Mouse (Mus musculus): ENCODE measurements around the gene Cnot4. TPM values are rescaled to one million over a fixed set of nuclear protein-coding genes. Genes with fewer than 3 reads are reported as not detected.

Cnot4 gene
- total RNA-seq, 2 experiments from 2014 or later: 24.7 to 59.5 TPM

DNA sequence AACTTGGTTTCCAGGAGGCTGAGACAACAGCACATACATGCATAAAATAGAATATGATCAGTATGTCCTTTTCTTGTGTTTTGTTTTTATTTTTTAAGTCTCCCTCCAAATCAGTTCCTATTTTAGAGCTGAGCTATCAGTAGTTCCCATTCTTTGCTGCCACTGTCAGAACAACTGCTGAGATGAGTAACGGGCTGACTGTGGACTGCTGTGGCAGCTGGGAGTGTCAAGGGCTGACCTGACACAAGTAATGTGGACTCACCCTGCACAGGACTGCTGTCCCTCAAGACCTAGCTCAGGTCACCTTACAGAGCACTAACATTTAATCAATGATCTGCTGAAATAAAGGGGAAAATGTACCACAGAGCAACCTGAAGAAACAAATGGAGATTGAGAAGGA, 90.4 kb downstream of the Cnot4 start:
- no peak for ATAC-seq (replicated peaks; ENCODE audit: poor library complexity)

DNA sequence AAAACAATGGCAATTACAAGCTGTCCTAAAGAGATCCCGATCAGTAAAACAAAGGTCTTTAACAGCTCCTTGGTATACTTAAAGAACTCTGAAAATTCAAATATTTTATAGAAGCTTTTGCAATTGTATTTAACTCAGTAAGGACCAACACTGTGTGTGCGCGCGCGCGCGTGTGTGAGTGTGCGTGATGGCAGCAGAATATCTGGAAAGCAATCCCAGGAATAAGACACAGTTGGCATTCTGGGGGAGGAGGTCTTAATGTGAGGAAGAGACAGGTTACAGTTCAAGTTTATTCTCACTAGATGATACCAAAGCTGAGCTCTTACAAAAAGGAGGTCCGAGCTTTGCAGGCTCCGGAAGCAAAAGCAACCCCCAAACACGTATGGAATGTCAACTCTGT, 100.2 kb downstream of the Cnot4 start:
- ATAC-seq (replicated peaks; ENCODE audit: poor library complexity): no peak

DNA sequence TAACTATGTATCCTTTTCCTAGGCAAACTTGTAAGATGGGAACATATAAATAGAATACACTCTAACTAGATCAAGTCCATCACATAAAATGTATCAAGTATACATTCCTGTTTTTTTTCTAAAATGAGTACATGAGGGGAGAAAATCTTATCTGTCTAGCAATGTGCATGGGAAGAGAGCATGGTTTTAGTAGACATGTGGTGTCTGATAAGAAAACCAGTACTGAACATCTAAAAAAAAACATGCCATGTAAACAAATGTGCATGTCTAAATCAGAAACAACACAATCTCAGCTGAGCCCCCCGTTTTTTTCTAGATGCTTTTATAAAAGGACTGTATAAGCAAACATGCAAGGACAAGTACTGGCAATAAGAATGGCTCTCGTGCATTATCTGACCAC, 100.8 kb downstream of the Cnot4 start:
- ATAC-seq (replicated peaks; ENCODE audit: poor library complexity): peak; percentile 57

DNA sequence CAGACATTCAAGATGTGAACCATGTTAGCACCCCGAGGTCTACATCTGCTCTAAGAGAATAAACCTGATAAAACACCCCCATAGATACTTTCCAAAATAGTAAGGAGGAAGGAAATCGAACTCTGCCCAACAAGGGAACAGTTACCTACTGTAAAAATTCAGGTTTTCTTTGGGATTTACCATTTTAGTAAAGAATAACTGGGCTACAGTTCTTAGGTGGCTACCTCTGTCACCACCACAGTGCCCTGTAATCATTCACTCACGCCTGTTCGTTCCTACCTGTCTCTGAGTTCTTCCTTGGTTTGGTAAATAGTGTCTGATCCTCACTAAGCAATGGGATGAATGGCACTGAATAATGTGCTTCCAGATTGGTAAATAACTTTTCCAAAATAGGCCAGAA, 102.7 kb downstream of the Cnot4 start:
- ATAC-seq (replicated peaks; ENCODE audit: poor library complexity): no peak

DNA sequence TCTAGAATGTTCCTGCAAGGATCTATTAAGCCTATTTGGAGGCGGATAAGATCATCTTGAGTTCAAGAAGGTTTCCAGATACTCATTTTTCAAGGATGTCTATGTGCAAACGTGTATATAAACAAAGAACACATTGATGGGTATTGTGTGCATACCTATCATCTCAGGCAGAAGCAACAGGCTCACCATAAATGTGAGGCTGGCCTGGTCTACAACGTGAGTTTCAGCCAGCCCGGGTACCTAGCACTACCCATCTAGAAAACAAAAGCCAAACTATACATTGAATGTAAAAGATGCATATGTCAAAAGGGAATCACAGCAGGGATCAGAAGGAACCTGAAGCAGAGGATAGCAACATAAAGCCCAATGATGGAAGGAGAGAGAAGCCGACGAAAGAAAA, 103.3 kb downstream of the Cnot4 start:
- ATAC-seq (replicated peaks; ENCODE audit: poor library complexity): no peak

DNA sequence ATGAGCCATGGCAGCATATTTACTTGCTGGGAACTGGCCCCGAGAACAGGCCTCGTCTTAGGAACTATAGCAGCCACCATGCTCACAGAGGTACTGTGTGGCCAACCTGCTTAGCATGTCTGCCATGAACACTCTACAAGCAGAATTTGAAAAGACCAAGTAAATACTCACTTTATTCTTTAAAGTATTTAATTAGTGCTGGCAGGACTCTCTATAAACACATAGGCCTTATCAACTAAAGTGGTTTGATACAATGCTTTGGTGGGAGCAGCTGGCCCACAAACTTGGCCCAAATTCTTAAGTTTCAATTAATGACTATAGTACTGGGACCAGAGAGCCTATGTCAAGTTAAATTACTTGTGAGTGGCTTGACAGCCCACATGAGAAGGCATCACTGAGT, 105.5 kb downstream of the Cnot4 start:
- no peak for ATAC-seq (replicated peaks; ENCODE audit: poor library complexity)

DNA sequence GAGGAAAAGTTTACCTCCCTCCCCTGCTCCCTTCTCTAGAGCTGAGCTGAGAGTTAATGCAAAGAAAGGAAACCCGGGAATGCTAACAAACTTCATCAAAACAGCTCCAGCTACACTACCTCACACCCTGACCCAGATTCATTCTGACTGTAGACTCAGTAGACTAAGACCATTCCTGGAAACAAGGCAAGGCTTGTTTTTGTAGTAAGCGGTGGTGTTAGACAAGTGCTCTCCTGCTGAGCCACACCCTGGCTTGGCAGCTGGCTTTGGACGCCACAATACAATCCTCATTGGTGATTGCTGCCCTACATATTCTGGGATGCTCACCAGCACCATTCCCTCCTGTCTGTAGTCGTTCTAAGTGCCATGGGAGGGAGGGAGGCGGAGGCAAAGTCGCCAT, 106.3 kb downstream of the Cnot4 start:
- no peak for ATAC-seq (replicated peaks; ENCODE audit: poor library complexity)

DNA sequence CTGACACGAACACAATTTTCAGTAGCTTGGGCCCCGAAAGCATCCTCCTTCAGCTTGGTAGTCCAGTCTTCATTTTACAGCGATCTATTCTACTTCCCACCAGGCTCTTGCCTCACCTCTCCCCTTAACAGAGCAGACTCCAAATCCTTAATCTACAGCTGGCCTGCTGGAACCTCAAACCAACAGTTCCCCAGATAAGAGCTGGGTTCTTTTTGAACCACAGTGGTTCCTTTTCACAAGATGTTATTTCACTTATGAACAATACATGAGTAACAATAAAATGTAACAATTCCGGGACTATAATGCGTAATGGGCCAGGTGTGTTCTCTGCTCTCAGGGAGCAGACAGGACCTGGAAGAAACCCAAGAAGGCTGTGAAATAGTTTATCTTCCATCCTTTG, 116.9 kb downstream of the Cnot4 start:
- ATAC-seq (replicated peaks; ENCODE audit: poor library complexity): no peak

DNA sequence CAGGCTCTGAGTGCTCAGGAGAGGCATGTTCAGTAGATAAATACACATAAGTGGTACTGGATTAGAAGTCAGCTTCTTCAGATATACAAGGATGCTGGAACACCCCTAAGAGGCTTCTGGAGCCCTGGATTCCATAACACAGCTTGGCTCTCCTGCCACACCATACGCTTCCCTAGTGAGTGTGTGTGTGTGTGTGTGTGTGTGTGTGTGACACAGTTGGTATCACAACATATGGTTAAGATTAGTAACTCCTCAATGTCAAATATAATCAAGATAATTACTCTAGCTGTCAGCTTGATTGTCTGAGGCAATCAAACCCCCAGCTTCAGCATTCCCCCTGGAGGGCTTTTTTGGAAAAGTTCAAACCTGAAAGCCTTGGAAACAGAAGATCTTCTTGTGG, 121.6 kb downstream of the Cnot4 start:
- no peak for ATAC-seq (replicated peaks; ENCODE audit: poor library complexity)

DNA sequence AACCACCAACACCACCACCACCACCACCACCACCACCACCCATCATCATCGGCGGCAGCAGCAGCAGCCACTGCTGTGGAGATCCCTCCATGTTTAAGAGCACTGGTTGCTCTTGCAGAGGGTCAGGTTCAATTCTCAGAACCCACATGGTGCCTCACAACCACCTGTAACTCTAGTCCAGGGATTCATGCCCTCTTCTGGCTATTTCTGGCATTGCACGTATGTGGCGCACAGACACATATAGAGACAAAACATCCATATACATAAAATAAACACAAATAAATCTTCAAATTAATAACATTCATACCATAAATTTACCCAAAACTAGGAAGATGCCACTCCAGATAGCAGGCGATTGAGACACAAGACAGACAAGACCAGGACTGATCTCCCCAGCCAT, 122.8 kb downstream of the Cnot4 start:
- ATAC-seq (replicated peaks; ENCODE audit: poor library complexity): no peak

DNA sequence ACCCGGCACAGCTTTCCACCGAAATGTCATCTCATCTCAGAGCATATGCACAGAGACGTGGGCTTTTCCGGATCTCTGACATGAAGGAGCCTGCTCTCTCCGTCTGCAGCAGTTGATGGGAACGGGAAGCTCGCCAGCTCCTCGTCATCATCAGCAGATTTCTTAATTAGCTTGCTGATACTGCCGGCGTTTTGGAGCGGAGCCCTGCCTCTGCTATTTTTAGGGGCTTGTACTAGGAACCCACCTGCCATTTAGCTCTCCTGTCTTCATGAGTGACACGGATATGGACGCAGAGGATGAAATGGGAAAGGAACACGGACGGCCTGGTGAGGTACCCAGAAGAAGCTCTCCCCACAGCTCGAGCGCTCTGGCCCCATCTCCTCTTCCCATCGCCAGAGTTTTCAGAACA, 131.3 kb downstream of the Cnot4 start:
- no peak for ATAC-seq (replicated peaks; ENCODE audit: poor library complexity)

DNA sequence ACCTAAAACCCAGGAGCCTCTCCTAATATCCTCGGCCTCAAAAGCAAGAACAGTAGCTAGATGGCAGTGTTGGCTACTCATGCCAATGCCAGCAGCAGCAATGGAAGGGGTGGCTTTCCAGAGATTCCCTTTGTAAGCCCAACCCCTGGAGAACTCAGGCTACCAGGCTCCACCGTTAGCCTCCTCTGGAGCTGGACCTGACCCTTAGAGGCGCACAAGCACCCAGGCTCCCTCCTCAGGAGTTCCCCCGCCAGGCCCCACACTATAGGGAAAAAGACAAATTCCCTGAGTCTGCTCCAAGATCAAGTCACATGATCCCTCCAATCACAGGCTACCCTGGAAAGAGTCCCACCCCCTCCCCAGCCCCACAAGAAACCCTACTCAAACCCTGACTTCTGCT, 134.4 kb downstream of the Cnot4 start:
- ATAC-seq (replicated peaks; ENCODE audit: poor library complexity): no peak

DNA sequence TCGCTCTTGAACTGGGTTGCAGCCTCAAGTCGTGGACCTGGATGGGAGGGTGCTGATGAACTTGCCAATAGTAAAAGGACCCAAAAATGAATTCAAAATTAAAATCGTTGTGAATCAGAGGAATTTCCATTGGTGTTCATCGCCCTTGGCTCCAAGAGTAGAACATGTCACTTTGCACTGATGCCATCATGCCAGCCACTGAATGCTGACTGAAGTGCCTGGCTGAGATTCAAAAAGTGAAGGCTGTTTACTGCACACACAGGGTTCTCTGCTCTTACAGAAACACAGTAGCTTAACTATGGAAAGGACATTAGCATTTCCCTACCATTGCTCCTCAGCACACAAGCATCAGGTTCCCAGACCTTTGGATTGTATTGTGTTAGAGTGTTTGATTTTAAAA, 137.0 kb downstream of the Cnot4 start:
- no peak for ATAC-seq (replicated peaks; ENCODE audit: poor library complexity)

DNA sequence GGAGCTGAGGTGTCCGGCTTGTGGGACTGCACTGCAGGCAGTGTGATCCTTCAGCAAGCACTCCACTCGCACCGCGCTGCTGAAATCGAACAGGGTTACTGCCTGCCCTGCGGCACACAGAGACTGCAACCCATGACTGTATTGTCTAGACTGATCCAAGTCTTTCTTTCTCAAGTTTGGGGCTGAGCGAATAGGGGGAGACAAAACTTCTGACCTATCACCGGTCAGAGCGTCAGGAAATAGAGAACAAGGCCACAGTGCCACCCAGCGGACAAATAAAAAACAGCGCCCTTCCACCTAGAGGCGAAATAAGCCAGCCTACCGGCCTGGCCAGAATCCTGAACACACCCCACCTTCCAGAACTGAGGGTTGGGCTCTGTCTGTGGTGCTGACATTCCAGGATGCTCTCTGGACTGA, 138.3 kb downstream of the Cnot4 start:
- ATAC-seq (replicated peaks; ENCODE audit: poor library complexity): peak; percentile 93

DNA sequence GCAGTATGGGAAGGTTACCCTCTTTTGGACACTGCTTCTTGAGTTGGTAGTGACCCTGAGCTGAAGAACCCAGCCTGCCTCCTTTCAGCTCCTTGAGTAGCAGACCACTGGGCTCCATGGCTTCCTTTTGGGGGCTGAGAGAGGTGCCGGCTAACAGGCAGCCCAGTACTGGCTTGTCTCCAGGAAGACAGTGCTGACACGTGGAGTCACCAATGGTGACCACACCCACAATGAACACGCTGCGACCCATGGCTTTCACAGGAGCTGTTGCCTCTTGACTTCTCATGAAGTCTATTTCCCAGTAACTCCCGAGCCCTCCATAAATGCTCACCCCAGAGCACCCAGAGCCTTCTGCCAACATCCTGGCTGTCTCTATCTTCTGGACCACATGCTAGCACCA, 138.8 kb downstream of the Cnot4 start:
- ATAC-seq (replicated peaks; ENCODE audit: poor library complexity): peak; percentile 65

DNA sequence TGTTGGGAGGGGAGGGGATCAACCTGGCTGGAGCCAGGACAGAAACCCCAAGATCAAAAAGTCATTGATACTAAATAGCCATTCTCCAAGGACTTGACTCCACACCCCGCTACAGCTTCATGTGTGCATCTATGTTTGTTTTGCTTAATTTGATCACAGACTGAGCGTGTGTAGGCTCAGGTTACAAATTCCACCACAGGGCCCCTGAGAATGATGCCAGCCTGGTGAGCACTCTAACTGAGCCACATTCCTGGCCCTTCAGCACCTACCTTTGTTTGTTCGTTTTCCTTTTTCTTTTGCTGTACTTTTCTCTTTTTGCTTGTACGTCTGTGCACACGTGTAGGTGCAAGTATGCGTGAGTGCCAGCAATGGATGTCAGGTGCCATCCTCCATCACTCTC, 144.3 kb downstream of the Cnot4 start:
- no peak for ATAC-seq (replicated peaks; ENCODE audit: poor library complexity)

DNA sequence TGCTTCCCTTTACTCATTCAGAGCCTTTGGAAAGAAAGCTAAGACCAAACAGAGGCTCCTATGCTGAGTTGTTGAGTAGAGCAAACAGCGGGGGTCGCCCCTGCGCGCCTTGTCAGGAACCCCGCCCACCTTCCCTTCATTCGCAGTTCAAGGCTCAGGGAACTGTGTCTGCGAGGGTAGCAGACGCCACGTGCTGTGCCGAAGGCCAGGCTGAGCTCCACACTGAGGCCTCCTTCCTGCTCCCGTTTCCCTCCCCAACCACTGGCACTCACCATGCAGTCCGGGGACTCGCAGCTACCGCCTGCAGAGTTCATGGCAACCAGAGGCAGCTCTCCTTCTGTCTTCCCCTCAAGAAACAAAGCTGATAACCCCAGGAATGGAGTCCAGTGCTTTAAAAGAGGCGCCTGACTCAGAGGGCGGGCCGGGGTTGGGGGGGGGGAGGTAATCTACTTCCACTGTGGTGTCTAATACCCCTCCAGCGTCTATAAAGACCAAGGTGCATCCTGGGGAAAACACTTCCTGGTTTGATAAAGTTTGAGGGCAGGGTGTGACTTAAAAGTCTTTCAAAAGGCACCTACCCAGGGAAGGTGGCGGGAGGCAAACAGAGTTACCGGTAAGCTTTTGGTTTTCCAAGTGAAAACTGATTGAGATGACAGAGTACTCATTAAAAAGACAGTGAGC, 145.3 kb downstream of the Cnot4 start, which contains the start of gene Slc23a4:
Gene Slc23a4 (minus strand): TSS at position 324 of the 681 bp plus-strand sequence.
- ATAC-seq (replicated peaks; ENCODE audit: poor library complexity): peak; percentile 52

DNA sequence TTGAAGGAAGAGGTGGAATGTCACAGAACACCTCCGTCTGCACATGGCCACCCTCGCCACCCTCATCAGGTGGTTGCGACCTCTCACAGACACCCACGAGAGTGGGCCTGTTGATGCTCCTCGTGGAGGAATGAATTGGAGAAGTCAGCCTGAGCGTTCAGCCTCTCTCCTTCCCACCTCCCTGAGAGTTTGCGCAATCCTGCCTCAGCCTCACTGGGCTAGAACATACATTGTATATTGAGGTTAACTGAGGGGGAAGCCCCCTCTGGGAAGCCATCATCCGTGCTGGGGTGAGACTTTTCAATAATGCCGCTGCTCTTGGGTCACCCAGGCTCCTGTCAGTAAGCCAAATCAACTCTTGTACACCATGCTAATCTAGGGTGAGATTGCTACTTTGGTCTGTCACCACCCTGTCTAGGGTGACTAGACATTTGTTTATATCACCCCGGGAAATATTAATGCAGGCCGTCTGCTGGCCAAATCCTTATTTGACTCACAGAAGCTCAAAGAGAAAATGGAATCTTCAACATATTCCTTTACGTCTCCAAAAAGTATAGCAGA, 146.4 kb downstream of the Cnot4 start:
- ATAC-seq (replicated peaks; ENCODE audit: poor library complexity): peak; percentile 78

DNA sequence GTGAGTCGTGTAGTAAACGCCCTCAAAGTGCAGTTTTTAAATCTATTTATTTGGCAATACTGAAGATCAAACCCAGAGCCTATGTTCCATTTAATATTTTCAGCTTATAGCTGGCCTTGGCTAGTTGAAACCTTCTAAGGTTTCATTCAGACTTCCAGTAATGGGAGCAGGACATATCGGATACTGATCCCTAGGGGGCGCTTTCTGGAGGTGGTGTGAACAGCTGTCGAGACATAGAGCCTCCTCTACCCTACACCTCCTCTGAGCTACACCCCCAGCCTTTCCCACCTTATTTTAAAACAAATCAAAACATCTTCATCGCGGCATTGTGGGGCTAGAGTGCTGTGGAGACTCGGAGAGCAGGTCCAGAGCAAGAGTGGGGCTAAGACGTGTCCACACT, 152.9 kb downstream of the Cnot4 start:
- peak; percentile 57 for ATAC-seq (replicated peaks; ENCODE audit: poor library complexity)

DNA sequence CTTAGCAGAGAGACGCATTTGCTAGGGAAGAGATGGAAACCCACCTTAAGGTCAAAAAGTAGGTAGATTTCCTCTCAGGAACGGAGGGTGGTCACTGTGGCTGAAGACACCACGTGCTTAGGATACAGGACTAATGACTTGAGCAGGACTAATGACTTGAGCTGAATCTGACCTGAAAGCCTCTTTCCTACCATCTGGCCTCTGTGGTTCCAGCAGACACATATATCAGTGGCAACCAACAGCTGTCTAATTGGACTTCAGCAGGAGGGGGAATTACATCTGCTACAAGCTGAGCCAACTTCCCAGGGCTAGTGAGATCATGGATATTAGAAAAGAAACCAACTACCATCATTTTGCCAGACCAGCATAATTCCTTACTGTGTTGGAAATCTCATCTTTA, 154.2 kb downstream of the Cnot4 start:
- ATAC-seq (replicated peaks; ENCODE audit: poor library complexity): no peak
